Mouse (Mus musculus) embryo, embryonic 10.5 days (tissue): ENCODE data around the gene Josd2.

Source experiments
- DNase-seq: peaks from one replicate; pipeline ENCODE4 v3.0.0-alpha.2; 2015; ENCODE audit warnings: low spot score

Gene Josd2

DNA sequence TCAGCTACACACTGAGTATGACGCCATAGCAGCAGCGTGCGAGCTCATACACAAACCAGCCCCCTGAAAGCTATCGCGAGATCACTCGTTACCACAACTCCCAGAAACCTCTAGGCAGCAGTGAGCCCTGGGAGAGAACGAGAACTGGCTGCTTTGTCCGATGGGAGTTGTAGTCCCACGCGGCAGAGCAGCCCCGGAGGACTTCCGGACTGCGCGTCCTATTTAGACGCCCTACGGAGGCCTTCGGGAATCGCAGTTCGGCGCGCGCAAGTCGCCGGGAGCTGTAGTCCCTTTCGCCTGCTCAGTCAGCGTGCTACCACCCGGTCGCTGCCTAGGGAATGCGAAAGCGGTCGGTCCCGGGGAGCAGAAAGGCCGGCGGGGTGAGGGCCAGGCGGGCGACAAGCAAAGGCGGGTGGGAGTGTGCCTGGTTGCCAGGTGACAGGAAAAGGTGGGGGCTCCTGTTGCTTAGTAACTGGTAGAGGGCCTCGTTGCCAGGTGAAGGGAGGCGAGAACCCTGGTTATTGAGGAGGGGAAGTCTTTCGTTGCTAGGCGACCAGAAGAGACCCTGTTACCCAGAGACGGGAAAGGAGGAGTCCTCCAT is at the start of gene Josd2:
Gene Josd2, plus strand, starts transcription at position 170 of the 601 bp plus-strand sequence.
- DNase-seq: peak; percentile 99

DNA sequence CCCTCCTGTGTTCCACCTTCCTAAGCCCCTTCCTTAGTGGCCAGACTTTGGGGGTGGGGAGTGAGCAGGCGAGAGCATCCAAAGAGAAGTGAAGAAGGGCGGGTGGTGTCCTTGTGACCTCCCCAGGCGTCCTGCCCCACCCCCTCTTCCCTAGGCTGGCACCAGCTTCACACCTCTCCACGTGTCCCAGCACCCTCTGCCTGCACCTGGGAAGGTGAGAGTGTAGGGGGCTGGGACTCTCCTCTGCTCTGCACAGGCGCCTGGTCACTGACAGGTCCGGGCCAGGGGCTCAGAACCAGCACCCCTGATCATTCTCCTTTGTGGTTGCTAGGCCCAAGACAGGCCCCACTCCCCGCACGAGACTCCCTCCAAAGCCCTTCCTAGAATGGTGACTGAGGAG is 40.1 kb upstream of the Josd2 start:
- no peak for DNase-seq

DNA sequence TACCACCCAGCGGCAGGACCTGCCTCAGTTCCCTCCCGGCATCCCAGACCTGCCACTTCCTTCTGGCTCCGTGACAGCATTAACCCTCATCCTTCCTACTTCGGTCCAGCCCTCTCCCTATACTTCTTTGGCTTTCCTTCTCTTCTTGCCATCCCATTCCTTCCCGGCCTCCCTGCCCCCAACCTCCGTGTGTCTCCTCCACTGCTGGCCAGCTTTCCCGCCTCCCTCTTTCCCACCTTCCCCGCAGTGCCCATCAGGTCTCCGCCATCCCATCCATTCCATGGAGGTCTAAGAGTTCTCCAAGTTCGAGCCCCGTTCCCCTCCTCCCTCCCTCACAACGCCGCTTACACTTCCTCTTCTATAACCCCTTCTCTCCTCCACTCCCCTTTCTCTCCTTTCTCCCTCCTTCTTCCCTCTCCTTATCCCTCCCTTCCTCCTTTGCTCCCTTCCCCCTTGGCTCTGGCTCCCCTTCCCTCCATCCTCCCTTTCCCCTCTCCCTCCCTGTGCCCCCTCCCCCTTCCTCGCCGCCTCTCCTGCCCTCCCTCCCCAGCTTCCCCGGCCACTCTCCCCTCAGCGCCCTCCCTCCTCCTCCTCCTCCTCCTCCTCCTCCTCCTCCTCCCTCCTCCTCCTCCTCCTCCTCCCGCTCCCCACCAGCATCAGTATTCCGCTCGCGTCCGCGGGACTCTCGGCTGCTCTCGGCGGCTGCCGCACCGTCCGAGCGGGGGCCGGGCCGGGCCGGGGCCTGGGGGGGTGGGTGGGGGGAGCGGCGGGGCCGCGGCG is 39.4 kb upstream of the Josd2 start:
- DNase-seq: peak; percentile 77

DNA sequence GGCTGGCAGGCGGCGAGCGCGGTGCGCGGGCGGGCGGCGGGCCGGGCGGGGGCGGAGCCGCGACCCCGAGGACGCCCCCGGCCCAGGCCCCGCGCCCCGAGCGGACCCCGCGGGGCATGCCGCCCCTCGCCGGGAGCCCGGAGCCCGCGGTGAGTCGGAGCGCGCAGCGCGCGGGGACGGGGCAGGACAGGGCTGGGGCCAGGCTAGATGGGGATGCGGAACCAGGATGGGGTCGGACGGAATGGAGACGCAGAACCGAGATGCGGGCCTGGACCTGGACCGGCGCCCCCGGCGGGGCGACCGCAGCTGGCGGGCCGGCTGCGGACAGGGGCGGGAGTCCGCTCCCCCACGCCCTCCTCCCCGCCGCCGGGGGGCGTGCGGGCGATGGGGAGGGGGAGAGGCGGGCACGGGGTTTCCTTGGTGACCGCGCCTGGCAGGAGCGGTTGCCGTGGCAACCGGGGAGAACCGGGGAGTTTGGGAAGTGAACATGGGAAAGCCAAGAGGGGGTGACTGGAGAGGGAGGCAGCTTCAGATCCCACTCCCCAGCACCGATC is 38.7 kb upstream of the Josd2 start, which contains the start of gene Lrrc4b:
Gene Lrrc4b, plus strand, starts transcription at position 51 of the 554 bp plus-strand sequence.
- DNase-seq: peak; percentile 83

DNA sequence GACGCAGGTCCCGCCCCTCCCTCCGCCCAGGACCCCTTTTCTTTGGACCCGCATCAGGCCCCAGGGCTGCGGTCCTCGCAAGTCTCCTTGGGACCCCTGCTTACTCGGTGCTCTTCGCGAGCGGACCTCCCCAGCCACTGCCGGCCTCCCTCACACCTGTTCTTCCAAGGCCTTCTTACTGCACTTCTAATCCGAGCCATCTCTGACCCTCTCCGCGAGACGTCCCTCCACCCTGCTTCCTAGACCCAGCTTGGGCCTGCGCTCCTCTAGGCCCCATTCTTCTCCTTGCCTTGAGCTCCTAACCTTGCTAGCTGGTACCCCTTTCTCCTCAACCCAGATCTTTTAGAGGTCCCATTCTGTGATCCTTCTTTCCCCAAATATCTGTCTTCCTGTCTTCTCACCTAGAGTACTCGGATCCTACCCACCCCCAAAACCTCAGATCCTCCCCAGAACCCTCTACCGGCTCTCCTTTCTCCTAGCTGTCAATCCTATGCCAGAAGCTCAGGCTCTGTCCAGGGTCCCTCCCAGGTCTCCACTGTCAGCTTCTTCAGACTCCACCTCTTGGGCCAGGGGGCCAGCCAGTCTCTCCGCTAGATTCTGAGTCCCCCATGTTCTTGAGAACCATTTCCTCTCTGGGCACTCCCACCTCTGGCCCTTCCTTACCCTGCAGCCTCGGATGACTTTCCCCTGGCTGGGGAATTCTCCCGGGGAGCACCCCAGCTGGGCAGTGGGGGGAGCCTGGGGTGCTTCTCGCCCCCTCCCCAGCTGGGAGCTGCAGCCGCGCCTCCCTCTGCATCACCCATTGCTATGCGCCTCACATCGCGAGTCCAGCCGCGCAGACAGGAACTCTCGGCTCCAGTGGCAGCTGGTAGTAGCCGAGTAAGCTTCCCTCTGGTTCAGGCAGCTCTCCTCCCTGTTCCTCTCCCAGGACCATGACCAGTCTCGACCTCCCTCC is 38.0 kb upstream of the Josd2 start:
- peak; percentile 45 for DNase-seq

DNA sequence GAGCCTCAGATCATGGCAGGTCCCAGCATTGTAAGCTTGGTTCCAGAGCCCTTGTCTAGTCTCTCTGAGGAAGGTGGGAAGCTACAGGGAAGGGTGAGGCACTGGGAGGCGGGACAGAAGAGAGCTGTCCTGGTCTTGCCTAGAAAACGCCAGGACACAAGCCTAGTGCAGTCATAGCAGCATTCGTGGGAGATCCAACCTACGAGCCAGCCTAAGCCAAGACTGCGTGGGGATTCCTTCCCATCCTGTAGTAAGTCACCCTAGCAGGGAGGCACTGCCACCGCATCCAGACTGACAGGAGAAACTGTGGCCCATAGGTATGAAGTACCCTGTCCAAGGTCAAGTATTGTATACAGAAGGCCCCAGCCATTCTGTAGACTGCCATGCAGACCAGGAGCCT is 35.2 kb upstream of the Josd2 start:
- DNase-seq: no peak

DNA sequence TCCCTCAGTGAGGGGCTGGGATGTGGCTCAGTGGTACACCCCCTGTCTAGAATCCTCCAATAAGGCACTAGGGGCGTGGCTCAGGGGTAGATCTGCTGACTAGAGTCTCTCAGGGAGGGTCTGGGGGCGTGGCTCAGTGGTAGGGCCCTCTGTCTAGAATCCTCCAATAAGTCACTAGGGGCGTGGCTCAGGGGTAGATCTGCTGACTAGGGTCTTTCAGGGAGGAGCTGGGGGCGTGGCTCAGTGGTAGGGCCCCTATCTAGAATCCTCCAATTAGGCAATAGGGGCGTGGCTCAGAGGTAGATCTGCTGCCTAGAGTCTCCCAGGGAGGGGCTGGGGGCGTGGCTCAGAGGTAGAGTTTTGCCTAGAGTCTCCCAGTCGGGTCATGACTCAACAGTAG is 34.4 kb upstream of the Josd2 start:
- DNase-seq: peak; percentile 89

DNA sequence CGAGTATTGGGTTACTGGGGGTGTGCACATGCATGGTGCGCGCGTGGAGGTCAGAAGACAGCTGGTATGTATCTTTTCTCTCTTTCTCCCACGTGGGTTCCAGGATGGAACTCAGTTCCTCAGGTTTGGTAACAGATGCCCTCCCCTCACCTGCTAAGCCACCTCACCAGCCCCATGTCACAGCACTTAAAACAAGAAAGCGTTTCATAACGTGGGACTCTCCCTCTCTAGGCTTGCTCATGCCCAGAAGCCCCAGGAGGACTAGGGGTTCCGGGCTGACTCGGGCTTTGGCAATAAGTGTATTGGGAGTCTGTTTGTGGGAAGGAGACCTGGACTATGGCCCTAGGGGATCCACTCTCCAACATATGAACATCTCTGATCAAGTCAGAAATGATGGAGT is 33.7 kb upstream of the Josd2 start:
- DNase-seq: no peak

DNA sequence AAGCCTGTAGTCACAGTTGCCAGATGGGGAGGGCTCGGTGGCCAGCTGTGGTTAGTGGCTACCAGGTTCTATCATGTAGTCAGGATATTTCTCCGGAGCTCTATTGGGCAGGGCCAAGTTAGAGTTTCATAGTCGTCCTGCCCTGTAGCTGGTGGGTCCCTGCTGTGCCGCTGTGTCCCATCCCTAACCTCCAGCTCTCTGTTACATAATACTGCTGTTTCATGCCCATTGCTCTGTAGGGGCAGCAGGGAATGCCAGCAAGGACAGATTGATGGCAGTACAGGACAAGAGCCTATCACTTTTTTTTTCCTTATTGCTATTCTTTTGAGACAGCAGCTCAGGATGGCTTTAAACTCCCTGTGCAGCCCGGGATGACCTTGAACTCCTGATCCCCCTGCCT is 32.0 kb upstream of the Josd2 start:
- no peak for DNase-seq

DNA sequence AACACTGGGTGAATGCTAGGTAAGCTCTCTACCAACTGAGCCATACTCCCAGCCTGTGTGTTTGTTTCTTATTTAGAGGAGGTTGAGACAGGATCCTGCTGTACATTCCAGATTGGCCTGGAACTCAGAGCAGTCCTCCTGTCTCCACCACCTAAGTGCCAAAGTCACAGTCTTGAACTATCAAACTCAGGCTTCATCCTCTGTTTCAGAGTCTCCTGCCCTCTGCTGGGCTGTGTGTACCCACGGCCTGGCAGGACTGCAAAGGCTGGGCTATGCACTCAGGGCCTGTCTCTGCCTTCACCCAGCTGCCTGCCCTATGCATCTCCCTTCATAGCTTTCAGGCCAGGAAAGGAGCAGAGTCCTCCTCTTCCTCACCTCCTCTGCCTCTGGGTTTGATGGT is 31.5 kb upstream of the Josd2 start:
- peak; percentile 15 for DNase-seq

DNA sequence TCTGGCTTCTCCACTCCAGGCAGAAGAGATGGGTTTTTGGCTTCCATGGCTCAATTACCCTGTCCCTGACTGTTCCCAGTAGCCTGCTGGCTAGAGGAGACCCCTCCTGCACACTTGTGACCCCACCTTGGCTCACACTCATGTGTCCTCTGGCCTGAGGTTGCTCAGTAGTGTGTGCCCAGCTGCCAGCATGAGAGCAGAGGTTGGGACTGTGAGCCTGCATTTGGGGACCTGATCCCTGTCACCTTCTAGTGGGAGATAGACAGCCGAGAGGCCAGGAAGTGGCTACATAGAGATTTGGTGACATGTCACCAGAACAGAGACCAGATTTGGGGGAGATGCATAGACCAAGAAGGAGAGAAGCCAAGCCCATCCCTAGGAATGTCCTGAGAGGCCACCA is 30.6 kb upstream of the Josd2 start:
- DNase-seq: no peak

DNA sequence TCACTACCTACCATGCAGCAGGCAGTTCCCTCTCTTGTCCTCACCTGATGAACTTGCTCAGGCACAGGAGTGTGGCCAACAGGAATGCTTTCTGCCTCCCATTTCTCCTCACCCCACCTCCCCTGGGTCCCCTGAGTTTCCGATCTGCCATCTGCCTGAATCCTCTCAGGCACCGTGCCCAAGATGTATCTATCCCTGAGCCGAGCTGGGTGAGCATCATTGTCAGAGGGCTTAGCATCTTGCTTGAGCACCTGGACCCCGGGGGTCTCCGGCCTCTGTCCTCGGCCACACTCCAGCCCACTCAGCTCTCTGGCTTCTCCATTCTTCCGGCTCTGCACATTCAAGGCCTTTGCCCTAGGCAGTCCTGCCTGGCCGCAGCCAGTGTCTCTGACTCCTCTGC is 29.8 kb upstream of the Josd2 start:
- DNase-seq: no peak

DNA sequence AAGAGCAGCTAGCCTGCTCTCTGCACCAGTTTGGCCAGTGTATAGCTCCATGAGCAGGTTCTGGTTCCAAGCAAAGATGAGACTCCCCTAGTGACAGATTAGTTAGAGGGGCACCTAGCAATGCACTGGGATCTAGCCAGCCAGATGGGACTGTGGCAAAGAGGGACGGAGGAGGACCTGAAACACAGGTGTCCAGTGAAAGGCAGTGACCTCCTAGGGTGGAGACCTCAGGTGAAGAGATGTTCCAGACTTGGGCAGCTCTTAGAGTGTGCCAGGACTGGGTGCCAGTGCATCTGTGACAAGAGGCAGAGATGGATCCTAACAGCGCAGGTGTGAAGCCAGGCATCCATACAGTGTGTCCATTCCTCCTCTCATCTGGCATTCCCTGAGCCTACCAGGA is 28.1 kb upstream of the Josd2 start:
- DNase-seq: no peak

DNA sequence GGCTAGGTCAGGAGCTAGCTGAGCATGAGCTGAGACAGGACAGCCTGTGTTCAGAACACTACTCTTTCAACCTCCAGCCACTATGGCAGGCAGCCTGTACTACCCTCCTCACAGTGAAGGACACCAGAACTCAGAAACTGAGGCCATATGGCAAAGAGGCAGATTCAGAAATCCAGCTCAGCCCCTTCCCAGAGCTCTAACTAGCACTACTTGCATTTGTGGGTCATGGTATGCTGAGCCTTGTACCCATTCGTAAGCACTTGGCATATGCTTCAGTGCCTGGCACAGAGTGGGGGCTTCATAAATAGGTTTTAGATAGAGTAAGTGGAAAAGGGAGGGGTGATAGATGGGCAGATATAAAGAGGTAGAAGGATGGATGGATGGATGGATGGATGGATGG is 27.3 kb upstream of the Josd2 start:
- no peak for DNase-seq

DNA sequence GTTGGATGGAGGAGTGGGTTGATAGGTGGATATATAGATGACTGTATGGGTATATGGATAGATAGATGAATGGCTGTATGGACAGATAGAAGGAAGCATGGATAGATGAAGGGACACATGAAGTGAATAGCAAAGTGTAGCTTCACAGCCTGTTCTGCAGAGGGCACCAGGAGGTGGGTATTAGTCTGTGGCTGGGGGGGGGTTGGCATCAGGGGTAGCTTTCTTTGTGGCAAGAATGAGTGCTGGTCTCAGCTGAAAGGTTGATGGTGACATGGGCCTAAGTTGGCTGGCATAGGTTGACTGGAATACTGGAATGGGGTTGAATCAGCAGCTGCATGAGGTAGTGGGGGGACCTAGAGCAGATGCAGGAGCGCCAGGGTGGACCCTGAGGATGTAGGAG is 26.6 kb upstream of the Josd2 start:
- no peak for DNase-seq

DNA sequence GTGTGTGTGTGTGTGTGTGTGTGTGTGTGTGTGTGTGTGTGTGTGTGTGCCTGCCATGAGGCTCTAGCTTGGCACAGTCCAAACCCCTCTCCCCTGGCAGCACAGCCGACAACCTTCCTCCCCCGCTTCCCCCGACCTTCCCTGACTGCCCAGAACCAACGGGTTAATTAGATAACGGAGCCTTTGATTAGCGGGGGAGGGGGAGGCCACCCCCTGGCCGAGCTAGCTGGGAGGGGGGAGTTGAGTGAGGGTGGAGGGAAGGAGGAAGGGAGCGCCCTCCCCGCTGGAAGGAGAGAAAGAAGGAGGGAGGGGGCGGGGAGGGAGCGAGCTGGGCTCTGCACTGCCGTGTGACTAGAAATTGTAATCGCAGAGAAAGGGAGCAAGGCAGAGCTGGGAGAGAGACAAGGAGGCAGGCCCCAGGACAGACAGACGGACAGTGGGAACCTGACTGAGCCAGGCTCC is 26.1 kb upstream of the Josd2 start:
- peak; percentile 54 for DNase-seq

DNA sequence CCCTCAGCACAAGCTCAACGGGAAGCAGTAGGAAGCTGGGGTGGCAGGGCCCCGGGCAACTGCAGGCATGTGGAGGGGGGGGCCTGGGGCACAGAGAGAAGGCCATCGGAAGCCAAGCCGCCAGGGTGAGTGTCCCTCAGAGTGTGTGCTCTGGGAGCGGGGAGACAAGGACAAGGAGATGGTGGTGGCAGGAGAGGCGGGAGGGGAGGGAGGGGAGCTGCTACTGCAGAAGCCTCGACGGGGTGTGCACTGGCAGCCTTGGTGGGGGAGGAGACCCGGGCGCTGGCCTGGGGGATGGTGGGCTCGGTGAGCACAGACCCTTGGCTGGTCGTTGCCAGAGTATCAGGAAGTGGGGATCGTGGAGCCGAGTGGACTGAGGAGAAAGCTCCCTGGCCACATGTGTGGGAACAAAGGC is 25.4 kb upstream of the Josd2 start:
- DNase-seq: peak; percentile 61

DNA sequence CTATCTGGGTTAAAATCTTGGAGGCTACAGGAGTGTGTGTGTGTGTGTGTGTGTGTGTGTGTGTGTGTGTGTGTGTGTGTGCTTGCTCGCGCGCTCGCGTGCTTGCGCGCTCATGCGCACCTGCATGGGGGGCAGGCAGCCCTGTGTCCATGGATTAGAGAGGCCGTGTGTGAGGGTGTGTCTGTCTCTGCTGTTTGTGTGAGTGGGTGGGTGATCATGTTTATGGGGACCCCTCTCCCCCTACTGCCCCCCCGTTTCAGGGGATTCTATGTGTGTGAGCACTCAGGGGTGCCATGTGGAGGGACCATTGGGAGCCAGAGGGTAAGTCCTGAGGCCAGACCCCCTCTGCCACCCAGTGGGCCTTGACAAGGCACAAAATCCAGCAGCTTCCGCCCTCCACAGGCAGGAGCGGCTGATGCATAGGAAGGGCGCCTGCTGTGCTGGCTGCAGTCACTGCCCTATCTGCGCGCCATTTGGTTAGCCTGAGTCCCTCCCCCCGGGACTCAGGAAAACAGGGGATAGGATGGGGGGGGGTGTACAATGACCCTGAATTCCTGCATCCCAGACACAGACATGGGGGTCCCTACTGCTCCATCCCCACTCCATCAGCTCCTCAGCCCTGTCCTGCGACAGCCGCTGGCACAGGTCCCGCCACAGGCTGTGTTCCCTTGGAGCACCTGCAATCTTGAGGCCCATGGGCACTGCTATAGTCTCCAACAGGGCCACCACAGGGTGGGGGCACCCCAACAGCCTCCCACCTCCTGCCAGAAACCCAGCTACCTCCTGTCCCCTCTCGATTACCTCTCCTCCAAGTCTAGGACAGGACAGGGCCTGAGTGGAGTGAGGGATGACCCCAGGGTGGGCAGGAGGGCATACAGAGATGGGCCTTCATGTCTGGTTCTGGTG is 24.3 kb upstream of the Josd2 start:
- peak; percentile 53 for DNase-seq

DNA sequence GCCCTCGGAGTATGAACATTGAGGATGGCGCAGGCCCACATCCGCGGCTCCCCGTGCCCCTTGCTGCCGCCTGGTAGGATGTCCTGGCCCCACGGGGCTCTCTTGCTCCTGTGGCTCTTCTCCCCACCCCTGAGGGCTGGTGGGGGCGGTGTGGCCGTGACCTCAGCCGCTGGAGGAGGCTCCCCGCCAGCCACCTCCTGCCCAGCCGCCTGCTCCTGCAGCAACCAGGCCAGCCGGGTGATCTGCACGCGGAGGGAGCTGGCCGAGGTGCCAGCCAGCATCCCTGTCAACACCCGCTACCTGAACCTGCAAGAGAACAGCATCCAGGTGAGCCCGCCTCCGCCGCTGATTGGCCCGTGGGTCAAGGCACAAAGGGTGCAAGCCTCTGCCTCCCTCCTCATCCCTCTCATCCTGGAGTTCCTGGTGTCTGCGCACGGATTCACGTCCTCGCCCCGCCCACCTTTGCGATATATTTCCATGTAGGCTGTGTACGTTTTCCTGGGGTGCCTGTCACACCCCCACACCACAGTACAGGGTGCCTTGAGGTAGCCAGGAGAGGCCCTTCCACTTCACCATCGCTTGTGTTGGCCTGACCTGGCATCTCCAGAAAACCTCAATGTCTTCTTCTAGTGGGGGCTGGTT is 22.8 kb upstream of the Josd2 start:
- no peak for DNase-seq

DNA sequence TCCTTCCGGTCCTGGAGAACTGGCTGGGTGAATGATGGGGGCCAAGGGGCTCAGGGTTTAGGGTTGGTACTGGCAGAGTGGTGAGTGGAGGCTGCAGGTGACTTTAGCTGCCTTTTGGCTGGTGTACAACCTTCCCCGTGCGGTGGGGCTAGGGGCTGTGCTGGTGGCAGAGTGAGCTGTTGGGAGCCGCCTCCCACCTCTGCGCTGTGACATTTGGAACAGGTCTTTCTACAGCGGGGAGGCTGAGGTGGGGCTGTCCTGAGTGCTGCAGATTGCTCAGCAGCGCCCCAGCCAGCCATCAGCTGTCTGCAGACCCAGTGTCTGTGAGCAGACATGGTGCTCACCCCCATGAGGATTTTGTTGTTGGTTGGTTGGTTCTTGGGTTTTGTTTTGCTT is 22.3 kb upstream of the Josd2 start:
- DNase-seq: no peak
